Mouse (Mus musculus): ENCODE measurements around the gene Proca1.

The Proca1 gene

DNA sequence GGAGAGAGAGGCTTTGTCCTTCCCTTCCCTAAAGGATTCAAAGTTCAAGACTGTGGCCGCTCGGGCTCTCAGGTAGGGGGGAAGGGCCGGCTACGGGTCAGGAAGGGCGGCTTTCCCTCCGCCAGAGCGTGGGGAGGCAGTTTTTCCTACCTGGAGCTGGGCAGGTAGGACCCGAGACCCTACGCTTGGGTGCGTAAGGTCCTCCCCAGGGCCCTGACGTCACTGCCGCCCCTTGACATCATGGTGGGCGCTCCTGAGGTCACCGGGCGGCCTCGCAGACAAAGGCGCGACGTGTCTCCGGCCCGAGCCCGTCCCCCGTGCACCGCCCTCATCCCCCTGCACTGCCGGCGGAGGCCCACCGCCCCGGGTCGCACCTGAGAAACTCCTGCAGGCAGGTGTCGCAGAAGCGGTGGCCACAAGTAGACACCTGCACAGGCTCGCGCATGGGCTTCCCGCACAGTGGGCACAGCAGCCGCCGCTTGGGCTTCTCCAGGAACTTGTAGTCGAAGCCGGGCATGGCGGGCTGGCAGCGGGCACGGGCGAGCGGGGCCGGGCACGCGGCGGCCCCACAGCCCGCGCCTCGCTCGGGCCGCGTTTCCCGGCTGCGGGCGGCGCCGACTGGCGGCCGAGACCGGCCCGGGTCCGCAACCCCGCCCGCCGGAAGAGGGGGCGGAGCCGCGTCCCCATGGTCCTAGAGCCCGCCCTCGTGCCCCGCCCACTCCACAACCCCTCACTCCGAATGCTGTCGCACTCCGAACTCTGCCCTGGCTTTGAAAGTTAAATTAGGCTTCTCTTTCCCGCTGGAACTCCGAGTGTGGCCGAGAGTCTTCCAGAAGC is 28.1 kb upstream of the Proca1 start, which contains the start of gene Traf4:
Gene Traf4, minus strand, starts transcription at position 666 of the 837 bp plus-strand sequence.
- ATAC-seq (ENCODE audit: insufficient number of reproducible peaks, low FRiP score, low TSS enrichment), result peak; percentile 67

DNA sequence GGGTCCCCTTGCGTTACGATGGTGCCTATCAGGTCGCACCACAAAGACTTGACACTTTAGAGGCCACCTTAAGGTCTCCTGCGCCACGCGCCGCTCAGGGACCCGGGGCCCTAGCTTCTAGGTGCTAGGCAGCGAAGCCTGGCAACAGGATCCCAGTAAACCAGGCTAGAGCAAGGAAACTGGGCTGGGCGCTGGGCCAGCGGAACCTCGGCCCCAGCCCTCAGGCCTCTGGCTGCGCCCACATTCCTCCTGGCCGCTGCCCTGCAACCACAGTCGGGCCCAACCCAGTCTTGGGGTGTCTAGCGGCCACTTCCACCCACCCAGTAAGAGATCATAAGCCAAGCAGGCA is 27.5 kb upstream of the Proca1 start:
- 0 out of 2 replicates have a peak, but pooled peaks have one; percentile 18 for ATAC-seq (ENCODE audit: insufficient number of reproducible peaks, low FRiP score, low TSS enrichment)

DNA sequence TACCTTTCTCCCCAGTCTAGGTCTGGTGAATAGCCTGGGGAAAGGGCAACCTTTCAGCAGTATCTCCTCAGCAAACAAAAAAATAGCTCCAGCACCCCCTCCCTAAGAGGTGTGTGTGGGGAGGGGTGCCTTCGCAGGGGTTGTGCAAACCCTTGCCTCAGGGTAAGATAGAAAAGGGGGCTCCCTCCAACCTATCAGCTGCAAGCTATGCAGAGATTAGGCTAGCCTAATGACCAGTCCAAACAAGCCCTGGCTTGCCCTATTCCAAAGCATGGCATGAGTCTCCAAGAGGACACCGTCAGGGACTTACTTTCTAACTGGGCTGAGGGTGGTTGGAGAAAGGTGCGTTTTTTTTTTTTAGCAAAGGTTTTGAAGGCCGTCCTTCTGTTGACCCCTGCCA is 27.0 kb upstream of the Proca1 start:
- no peak for ATAC-seq (ENCODE audit: insufficient number of reproducible peaks, low FRiP score, low TSS enrichment)

GRCm38 (mm10) chr11:78166640-78167039 is 26.6 kb upstream of the Proca1 start:
- ATAC-seq (ENCODE audit: insufficient number of reproducible peaks, low FRiP score, low TSS enrichment), result no peak

GRCm38 (mm10) chr11:78167257-78167959 is 25.8 kb upstream of the Proca1 start:
- ATAC-seq (ENCODE audit: insufficient number of reproducible peaks, low FRiP score, low TSS enrichment), result no peak

DNA sequence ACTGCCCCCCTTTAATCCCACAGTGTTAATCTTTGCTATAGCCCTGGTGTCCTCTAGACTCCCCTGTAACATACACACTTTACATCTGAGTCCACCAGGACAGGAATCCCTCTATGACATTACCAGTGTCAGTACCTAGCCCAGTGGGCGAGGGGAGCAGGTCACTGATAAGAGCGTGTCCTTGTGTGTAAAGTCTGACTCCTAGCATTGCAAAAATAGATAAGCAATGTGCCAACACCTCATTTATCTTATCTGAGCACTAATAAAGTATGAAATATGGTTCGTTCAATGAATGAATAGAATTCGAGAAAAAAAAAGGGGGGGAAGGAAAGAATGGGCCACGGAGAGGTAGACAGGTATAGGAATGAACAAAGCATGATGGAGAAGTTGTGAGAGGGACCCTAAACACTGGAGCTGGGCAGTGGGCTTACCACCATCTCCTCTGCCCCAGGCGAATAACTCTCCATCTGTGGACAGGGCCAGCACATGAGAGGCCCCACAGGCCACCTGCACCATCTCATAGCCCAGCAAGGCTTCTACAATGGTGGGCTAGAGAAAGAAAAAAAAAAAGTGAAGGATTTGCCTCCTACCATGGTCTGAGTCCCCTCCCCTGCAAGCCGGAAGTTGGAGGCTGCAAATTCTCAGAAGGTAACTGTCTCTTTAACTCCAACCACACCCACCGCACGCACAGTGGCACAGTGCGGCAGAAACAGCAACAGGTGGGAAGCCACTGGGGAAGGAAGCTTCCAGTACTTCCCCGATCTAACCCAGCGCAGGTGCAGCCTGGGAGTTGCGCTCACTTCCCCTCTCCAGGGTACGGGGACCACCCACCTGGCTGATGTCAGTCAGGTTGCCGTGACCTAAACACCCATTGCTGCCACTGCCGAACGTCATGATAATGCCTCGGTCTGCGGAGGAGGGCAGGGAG is 24.4 kb upstream of the Proca1 start:
- no peak for ATAC-seq (ENCODE audit: insufficient number of reproducible peaks, low FRiP score, low TSS enrichment)

DNA sequence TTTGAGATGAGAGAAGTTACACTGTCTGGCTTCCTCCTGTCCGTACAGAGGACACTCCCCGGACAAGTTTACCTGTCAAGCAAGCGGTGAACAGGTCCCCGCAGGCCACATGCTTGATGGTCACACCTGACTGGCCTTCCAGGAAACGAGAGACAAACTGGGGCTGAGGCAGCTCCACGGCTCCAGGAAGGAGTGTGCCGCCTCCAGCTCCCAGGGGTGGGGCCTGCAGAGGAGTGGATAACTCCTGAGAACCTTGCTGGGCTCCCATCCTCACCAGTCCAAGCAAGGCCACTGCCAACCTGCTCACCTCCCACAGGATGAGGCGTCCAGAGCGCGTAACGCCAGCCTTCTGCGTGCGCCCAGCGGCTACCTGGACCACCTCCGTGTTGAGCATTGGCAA is 22.9 kb upstream of the Proca1 start:
- ATAC-seq (ENCODE audit: insufficient number of reproducible peaks, low FRiP score, low TSS enrichment), result no peak

DNA sequence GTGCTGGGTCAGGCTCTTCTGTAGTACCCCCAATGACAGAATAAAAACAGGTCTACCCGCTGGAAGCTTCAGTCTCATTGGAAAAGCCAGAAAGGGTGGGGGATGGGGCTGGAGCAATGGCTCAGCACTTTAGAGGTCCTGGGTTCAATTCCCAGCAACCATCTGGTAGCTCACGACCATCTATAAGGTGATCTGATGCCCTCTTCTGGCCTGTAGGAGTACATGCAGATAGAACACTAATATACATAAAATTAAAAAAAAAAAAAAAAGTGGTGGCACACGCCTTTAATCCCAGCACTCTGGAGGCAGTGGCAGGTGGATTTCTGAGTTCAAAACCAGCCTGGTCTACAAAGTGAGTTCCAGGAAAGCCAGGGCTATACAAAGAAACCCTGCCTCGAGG is 21.9 kb upstream of the Proca1 start:
- ATAC-seq (ENCODE audit: insufficient number of reproducible peaks, low FRiP score, low TSS enrichment), result no peak

DNA sequence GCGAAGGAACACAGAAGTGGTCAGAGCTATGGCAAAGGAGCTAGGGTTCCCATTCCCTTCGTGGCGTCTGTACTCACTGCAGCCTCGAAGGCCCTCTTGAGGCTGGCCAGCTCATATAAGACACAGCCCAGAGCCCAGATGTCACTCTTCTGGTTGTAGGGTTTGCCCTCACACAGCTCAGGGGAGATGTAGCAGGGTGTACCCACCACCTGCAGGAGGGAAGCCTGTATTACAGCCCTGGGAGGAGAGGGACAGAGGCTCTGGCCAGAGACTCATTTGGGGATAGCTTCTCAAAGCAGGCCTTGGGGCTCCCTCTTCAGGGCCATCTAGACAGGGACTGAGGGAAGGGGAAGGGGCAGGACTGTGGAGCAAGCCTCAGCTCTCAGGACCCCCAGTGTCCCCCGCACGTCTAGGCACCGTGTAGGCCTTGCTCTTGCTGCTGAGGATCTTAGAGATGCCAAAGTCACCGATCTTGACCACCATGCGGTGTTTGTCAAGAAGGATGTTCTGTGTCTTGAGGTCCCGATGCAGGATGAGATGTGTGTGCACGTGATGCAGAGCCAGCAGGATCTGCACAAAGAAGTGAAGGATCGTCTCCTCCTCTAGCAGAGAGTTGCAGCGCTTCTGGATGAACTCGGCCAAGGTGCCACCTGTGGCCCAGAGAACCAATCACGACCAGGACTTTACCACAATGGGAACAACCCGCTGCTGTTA is 21.0 kb upstream of the Proca1 start:
- no peak for ATAC-seq (ENCODE audit: insufficient number of reproducible peaks, low FRiP score, low TSS enrichment)

DNA sequence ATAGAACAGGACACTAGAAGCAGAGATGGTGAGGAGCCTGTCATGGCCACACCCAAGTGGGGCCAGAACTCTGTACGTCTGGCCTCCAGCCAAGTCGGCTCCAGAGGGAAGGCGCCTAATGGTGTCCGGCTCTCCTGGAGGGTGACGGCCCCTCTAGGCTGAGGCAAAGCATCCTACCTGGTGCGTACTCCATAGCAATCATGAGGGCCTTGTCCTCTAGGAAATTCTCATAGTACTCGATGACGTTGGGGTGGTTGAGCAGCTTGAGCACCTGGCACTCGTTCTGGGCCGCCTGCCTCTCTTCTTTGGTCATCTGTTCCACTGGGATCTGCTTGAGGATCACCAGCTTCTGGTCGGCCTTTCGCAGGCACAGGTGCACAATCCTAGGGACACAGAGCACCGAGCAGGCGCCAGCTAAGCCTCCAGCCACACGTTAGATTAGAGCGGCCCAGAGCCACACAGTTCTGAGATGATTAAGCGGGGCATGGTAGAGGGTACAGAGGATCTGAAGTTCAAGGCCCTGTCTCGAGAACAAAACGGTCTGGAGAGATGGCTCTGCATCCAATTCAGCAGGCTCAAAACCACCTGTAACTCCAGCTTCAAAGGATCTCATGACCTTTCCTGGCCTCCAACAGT is 20.3 kb upstream of the Proca1 start:
- ATAC-seq (ENCODE audit: insufficient number of reproducible peaks, low FRiP score, low TSS enrichment), result no peak

GRCm38 (mm10) chr11:78174506-78174905 is 18.7 kb upstream of the Proca1 start:
- no peak for ATAC-seq (ENCODE audit: insufficient number of reproducible peaks, low FRiP score, low TSS enrichment)

DNA sequence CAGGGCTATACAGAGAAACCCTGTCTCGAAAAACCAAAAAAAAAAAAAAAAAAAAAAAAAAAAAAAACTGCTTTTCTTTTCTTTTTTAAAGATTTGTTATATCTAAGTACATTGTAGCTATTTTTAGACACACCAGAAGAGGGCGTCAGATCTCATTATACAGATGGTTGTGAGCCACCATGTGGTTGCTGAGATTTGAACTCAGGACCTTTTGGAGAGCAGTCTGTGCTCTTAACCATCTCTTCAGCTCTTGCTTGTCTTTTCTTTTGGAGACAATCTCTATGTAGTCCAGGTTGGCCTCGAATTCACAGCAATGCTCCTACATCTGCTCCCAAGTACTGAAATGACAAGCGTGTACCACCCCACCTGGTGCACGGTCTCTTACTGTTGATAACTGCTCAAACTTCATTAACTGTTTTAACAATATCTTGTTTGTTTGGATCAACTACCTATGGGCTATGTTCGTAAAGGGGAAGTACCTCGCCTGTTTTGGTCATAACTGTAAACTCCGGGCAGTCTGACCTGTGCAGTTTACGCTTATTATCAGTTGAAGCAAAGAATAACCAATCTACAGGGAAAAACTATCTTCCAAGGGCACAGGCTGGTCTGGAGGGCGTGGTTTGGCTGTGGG is 17.3 kb upstream of the Proca1 start:
- no peak for ATAC-seq (ENCODE audit: insufficient number of reproducible peaks, low FRiP score, low TSS enrichment)

DNA sequence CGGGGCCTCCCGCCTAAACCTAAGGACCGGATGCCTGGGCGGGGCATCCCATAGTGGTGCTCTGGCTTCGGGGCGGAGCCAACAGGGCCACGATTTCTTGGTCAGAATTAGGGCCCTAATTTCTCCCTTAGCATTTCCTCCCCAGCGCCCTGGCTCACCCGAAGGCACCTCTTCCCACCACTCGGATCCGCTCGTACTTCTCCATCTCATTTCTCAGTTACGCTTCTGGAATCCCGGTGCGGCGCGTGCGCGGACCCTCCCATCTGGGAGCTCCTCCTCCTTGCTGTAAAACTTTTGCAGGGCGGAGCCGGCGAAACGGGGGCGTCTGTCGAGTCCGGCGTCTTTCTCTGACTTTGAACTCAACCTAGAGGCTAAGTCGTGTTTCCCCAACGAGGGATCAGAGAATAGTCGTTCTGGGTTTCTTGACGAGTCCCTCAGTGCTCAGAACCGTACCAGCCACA is 16.8 kb upstream of the Proca1 start, which contains the start of the genes Nek8 and Tlcd1:
Gene Nek8, minus strand, starts transcription at position 274 of the 461 bp plus-strand sequence.
Gene Tlcd1, plus strand, starts transcription at position 310 of the 461 bp plus-strand sequence.
- ATAC-seq (ENCODE audit: insufficient number of reproducible peaks, low FRiP score, low TSS enrichment), result peak; percentile 41; the same call in 1 of the 2 replicates

- no peak for ATAC-seq (ENCODE audit: insufficient number of reproducible peaks, low FRiP score, low TSS enrichment)
Observed at GRCm38 (mm10) chr11:78176905-78177331, 16.3 kb upstream of the Proca1 start.

DNA sequence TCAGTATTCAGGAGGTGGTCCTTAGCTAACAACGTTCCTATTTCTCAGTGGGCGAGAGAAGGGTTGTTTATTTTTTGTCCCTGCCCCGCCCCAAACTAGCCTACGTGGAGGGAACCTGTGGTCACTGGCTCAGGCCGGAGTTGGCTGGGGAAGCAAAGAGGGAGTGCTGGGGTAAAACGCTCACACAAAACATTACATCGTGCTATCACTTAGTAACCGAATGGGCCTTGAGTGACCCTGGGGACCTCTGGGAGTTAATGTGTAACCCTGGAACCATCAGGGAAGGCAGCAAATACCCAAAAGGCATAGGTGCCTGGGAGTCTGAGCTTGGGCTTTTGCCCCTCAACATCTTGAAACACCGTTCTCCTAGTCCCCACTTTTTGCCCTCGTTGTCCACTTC is 15.8 kb upstream of the Proca1 start:
- peak; percentile 3; the same call in 1 of the 2 replicates for ATAC-seq (ENCODE audit: insufficient number of reproducible peaks, low FRiP score, low TSS enrichment)

GRCm38 (mm10) chr11:78177903-78178858 is 15.0 kb upstream of the Proca1 start:
- peak; percentile 75 for ATAC-seq (ENCODE audit: insufficient number of reproducible peaks, low FRiP score, low TSS enrichment)

- no peak for ATAC-seq (ENCODE audit: insufficient number of reproducible peaks, low FRiP score, low TSS enrichment)
Observed at GRCm38 (mm10) chr11:78178859-78179437, 14.2 kb upstream of the Proca1 start.

Measured in cerebellum, adult (tissue).